Mouse (Mus musculus) retina, postnatal 7 days (tissue): ENCODE measurements around the gene Rgs7.

Experiments used
- DNase-seq: peaks from one replicate; pipeline ENCODE4 v3.0.0-alpha.2; 2012; ENCODE audit warnings: low read depth, low spot score

Gene Rgs7

GRCm38 (mm10) chr1:175307604-175308003 is 184.7 kb downstream of the Rgs7 start:
- DNase-seq: no peak

- no peak for DNase-seq
These were observed 191.4 kb downstream of the Rgs7 start for GRCm38 (mm10) chr1:175300895-175301294.

DNA sequence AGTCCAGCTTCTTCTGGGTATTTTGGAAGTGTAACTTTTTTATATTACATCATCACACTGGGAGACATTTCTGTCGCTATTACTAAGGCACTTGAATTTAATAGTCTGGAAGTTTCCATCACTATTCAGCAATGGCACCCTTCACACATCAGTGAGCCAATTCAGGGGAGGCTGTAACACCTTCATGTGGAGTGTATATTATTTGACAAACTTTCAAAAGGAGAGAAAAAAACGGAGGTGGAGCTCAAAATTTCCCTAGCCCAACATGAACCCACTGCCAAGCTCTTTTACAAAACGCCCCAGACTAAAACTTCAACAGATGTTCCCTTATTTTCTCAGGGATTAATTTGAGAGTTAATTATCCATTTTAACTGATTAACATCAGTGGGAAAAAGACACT is 191.9 kb downstream of the Rgs7 start:
- DNase-seq: no peak

- no peak for DNase-seq
These were observed 192.5 kb downstream of the Rgs7 start for GRCm38 (mm10) chr1:175299603-175300397.

DNA sequence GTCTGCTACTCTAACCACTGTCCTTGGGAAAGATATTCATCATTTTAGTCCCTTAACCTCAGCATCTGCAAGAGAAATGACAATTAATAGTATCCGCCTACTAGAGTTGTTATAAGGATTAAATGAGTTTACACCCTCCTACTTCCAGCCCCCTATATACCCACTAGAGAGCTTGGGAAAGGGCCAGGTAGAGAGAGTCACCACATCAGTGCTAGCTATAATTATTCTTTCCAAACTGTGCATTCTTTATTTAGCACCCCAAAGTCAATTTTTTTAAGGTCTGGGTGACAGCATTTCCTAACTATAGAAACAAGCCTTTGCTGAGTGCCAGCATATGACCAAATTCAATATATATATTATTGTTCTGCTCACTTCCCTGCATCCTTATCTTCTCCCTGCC is 195.4 kb downstream of the Rgs7 start:
- no peak for DNase-seq

GRCm38 (mm10) chr1:175290072-175290471 is 202.2 kb downstream of the Rgs7 start:
- no peak for DNase-seq

DNA sequence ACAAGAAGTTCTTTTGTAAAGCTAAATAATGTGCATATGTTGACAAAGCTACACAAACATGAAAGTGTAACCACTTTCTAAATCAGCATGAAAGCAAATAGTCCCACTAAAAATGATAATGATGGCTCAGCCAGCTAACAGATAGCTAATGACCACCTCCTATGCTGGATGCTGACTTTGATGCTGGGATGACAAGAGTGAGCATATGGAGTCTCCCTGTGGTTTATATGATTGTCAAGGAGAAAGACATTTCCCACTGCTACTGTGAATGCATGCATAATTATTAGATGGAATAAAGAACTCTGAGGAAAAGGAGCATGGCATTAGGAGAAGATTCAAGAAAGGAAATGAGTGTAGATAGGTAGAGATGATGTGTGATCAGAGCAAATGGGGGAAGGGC is 230.0 kb downstream of the Rgs7 start:
- no peak for DNase-seq

DNA sequence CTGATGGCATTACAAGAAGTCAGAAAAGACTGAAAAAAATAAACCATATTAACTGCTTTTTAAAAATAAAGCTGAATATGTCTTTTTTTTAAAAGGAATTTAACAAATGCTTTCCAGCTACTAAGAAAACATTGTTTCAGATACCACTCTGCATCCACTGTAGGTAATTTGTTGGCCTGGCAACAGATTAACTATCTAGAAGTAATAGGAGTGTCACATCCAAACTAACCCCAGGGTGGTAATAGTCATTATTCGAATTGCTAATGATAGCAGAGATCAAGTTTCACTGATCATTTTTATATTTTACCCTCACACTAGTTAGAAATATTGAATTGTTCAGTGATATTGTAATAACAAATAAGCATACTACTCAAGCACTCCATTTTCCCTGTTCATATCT is 232.9 kb downstream of the Rgs7 start:
- no peak for DNase-seq

GRCm38 (mm10) chr1:175255224-175255623 is 237.1 kb downstream of the Rgs7 start:
- DNase-seq: no peak

DNA sequence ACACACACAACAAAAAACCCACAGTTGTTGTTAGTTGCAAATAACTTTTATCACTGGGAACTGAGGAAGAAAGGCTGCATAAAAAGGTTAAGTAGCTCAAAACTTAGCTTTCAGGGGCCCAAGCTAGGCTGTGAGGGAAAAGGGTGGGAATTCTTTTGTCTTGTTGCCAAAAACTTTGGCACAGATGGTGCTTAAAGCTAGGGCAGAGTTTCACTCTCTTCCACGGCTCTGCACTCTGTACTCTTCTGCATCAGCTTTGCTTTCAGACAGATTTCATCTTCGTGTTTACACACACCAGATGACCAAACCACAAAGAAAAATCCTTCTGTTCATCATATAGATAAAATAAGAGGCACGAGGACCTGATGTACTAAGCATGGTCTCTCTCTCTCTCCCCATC is 237.6 kb downstream of the Rgs7 start:
- no peak for DNase-seq

DNA sequence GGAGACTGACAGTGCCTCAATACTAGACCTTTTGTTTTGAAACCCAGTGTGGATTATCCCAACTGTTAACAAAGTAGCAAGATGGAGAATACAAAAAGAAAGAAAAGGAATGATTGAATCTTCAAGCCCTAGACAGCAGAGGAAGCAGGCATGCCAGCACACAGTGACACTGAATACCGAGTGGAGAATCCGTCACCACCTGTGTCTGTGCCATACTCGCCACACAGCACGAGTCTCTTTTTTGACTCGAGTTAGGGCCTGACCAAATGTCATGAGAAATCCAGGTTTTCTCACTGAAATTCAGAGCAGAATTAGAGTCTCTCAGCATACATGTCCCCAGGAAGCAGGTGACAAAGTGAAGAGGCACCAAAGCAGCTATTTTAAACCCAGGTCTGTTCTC is 250.2 kb downstream of the Rgs7 start:
- DNase-seq: no peak

DNA sequence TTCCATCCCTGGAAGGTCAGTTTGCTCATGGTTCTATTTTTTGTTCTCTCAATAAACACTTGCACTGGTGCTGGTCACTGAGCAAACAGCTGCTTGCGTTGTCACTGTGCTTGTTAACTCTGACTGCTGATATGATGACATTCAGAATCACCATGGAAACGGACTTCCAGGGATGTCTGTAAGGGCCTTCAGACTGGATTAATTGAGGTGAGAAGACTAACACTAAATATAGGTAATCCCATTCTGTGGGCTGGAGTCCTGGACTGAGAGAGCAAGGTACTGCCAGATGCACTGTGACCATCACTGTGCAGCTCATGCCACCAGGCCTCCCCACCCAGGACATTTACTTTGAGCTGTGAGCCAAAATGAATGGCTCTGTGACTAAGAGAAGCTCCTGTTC is 252.2 kb downstream of the Rgs7 start:
- no peak for DNase-seq

DNA sequence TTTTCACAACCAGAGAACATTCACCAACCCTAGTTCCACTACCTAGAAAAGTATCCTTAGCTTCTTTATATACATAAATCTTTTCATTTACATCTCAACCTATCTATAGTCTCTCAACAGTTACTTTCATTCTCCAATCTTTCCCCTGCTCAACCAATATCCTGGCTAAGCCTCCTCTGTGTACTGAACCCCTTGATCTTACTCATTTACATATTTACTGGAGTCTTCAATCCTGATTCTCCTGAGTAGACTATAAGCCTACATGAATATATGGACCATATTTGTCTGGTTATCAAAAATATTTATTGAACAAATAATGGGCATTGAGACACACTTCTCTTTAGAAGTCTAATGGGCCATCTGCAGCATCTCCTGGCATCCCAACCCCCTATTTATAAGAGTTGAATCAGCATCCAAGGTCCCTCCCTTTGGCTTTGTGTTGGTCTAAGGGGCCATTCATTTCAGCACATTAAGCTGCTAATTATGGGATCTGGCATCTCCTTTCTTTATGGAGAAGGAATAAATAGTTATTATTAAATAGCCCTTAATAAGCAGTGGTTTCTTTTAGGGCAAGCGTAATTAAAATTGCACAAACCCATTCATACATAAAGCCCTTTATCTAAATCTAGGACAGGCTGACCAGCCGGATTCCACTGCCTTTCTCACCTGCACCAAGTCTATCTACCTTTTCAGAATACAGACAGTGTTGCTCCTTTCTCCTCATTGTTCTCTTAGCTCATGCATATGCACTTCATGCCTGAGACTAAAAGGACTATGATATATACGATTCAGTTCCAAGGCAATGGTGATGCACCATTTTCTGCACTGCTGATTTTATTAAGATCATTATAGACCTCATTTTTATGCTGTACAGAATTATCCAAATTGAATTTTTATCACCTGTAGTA is 270.5 kb downstream of the Rgs7 start:
- DNase-seq: no peak

- no peak for DNase-seq
These were observed 272.7 kb downstream of the Rgs7 start for GRCm38 (mm10) chr1:175219563-175219962.

GRCm38 (mm10) chr1:175207004-175207403 is 285.3 kb downstream of the Rgs7 start:
- no peak for DNase-seq

DNA sequence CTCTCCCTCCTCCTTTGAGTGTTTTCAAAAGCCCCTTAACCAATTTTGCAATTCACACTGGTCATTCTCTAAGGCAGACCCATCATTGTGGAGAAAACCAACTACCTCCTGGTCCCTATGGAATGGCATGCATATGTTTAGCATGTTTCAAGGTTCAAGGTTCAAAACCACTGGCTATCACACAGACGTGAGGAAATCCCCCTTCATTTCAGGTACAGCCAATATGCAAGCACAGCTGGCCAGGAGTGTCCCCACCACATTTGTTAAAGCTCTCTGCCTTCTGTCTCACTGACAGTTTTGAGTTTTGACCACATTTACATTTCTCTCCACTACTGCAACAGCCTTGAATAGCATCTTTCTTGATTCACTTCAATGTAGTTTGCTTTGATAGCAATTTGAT is 286.7 kb downstream of the Rgs7 start:
- DNase-seq: no peak

- no peak for DNase-seq
These were observed 288.8 kb downstream of the Rgs7 start for GRCm38 (mm10) chr1:175203544-175203943.

GRCm38 (mm10) chr1:175202902-175203301 is 289.4 kb downstream of the Rgs7 start:
- DNase-seq: no peak

DNA sequence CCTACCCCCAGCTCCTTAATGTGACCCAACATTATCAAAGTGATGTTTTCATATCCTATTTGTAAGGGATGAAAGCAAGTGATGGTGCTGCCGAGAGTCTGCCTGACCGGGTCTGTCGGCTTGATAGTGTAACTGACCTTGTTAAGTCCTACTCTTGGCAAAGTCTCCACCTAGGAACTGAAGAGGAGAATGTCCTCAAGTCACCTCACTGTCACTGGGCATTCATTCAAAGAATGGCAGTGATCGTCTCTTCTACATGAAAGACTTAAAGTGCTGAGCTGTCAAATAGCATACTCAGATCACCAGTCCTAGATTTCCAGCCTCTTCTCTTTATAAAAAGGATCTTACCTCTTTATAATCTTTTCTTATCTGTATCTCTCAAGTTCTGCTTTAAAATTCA is 293.4 kb downstream of the Rgs7 start:
- no peak for DNase-seq

DNA sequence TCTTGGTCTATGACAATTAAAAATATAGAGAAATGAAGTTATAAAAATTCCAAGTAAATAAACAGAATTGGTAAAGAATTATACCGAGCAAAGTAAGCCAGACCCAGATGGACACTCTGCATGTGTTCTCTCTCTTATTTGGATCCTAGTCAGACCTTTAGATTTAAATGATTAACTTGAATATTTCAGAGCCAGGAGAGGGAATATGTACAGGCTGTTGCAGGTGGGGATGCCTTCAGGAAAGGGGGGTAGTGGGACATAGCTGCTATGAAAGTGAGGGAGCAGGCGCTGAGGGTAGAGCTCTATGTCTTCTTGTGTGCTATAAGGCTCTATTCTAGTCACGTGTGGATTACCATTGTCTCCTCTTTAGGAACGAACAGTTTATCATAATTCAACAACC is 296.5 kb downstream of the Rgs7 start:
- DNase-seq: no peak

DNA sequence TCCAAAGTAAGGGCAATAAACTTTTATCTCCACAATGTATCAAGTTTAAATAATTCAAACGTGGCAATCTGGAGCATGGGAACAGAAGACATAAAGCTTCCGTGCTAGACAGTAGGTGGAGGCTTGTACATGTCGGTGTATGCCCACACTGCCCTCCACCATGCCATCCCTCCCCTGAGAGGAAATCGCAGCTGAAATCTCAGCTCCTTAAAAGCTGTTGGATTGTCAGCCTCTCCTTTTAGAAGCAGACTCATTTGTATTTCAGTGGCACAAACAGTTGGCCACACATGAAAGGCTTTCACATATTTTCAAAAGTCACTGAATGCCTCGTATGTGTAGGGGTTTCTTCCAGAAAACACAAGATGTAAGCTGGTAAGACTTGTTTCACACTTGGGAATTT is 304.1 kb downstream of the Rgs7 start:
- DNase-seq: no peak

DNA sequence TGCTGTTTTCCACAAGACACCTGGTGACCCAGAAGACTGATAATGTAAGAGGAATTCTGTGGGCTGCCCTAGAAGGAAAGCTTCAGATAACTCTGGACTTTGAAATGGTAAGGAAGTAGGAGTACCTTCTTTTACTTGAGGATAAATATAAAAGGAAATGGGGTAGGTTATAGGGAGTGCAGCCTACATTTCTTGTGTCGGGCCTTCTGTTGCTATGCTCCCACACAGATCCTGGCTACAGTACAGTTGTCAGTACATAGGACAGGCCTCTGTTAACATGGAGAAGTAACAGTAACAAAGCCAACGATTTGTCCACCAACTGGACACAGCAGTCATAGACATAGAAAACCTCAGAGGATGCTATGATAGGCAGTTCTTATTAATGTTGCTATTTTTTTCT is 307.1 kb downstream of the Rgs7 start:
- no peak for DNase-seq

DNA sequence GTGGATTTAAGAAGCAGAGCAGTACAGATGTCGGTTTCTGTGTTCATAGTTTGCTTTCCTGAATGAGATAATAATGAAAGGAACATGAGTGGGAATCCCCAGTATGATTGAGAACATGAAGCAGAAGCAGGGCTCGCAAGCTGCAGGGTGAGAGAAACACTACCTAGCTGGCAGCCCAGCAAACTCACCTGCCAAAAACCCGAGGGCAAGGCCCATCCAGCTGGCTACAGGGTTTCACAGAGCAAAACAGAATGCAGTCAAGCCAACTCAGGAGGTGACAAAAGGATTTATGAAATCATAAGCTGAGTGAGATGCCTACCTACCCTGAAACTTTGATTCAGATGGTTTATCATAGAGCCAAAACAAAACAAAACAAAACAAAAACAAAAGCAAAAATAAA is 307.6 kb downstream of the Rgs7 start:
- no peak for DNase-seq
